Mouse (Mus musculus) embryo, embryonic 9.5 days (tissue): ENCODE results near the gene Rnf10.

Experiments
- DNase-seq: peaks from one replicate; pipeline ENCODE4 v3.0.0-alpha.2; 2017; ENCODE audit errors: extremely low spot score

Rnf10 gene

GRCm38 (mm10) chr5:115203735-115204561 is 68.8 kb downstream of the Rnf10 start:
- peak; percentile 40 for DNase-seq

GRCm38 (mm10) chr5:115194626-115195221 is 78.0 kb downstream of the Rnf10 start:
- DNase-seq: no peak

- peak; percentile 74 for DNase-seq
These were observed 78.8 kb downstream of the Rnf10 start, which contains the start of gene Cabp1 for GRCm38 (mm10) chr5:115193669-115194625. TSS of gene Cabp1 (minus strand) at chr5:115194381.

DNA sequence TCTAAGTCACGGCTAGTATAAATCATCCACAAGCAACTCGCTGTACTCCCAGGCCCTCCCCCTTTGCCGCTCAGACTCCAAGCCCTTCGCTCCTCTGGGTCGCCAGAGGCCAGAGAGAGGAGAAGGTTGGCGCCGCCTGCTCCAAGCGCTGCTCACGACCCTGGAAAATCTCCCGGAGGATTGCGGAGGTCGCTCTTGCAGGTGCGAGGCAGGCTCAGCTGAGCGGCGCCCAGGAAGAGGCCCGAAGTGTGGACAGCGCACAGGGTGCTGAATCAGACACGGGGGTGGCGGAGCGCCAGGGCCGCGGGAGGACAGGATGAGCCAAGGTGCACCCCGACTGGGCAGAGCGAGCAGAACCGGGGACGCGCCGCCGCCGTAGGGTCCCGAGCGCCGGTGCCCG is 79.5 kb downstream of the Rnf10 start:
- peak; percentile 53 for DNase-seq

DNA sequence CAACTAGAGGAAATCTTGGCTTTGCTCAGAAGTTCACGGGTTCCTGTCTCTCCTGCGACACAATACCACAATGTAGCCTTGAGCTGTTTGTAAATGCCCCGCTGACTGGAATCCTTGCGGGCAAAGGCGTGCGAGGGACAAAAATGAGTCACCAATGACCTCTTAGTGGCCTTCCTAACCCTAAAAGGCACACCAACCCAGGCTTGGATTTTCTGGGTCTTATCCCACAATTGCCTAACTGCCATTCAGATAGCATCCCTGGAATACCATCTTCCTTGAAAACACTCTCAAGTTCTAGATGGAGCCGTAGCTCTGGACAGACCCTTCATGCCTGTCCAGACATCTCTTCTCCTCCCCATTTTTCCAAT is 79.9 kb downstream of the Rnf10 start:
- DNase-seq: no peak

DNA sequence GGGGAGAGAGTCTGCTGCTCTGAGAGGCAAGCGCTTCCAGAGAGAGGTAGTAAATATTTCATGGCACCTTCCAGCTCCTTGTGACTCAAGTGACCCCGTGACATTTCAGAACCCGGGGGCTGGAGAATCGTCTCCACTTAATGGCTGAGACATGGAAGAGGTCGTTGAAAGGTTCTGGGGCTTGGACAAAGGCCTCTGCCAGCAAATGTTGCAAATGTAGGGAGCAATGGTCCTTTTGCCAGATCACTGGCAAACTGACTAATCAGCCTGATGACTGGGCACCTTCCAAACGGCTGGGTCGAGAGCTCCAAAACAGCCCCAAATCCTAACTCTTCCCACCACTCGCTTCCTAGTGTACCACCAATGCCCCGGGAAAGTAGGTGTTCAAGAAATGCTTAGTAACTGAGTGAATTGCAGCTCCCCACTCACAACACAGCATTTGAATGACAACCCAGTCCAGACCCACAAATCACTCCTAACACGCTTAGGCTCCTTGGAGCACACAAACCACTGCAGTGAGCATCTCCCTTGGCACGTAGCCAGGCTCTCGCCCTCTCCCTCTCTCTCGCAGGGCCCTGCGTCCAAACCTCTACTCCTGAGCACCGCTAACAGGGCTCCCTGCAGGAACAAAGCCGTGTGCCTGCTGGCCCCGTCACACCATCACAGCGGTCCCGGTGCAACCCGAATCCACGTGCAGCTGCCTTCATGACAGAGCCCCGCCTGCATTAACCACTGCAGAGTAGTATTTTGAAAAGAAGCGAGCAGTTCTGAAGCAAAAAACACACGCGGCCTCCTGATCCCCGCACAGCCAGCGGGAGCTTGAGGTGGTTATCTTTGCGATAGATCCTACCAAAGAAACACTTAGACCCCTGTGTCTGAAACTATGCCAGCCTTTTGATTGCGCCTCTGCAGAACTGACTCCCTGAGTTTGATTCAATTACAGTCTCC is 80.5 kb downstream of the Rnf10 start:
- DNase-seq: no peak
